Mouse (Mus musculus): Measurements from ENCODE around the gene Zfp131. TPM values are rescaled to one million over a fixed set of nuclear protein-coding genes. Genes with fewer than 3 reads are reported as not detected.

Gene Zfp131
- polyA plus RNA-seq, 1 experiment from 2014 or later, result 28.3 TPM

- H3K4me3 ChIP-seq (ENCODE audit: low read length), result no peak overlapping the region
- H3K27ac ChIP-seq (ENCODE audit: low read length), result no peak overlapping the region
- no peaks in the 10 kb centered on the region for H3K27me3 ChIP-seq (ENCODE audit: insufficient read depth, low read length)
- H3K4me1 ChIP-seq (ENCODE audit: insufficient read depth, low read length), result no peaks in the 10 kb centered on the region
- H3K9ac ChIP-seq (replicated peaks; ENCODE audit: low read length), result no peak overlapping the region
- H3K4me2 ChIP-seq (replicated peaks; ENCODE audit: low read depth, low read length), result no peak overlapping the region
- no peak for ATAC-seq (ENCODE audit: low FRiP score, low TSS enrichment)
- WGBS, result 74% methylated on average over 7 of the region's 7 CpGs
- no peaks in the 10 kb centered on the region for H3K9me3 ChIP-seq (ENCODE audit: low read length)
- no peaks in the 10 kb centered on the region for H3K36me3 ChIP-seq (ENCODE audit: insufficient read depth, low read length)
Observed at GRCm38 (mm10) chr13:119729406-119729805, 61.3 kb downstream of the Zfp131 start.

DNA sequence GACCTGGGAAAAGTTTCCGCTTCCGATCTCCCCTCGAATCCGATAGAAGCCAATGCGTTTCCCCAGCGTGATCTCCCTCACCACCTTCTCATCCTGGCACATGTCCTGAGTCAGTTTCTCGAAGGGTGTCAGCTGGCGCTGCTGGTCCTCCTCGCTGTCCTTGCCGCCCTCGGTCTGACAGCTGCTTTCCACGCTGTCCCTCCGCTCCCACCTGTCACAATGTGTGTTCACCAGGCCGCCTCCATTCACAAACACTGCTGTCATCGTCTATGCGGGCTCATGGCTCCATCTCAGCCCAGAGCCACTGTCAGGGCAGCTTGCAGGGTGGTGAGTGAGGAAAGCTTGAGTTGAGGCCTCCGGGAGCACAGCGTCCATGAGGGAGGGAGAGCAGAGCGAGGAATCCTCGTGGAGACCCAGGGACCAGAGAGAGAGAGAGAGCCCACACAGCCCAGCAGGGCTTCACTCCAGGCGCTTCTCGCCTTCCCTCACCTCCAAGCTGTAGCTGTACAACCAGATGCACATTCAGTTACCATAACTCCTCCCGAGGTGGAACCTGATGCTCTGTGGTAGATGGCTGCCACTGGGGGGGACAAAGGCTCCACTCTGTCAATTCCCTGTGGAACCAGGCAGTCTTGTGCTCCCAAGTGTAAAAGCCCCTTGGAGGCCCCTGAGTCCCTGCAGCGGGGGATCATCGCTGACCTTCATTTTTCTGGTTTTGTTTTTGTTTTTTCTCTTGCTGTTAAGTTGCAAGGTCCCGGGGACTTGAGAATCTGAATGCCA lies 62.9 kb downstream of the Zfp131 start:
- H3K4me1 ChIP-seq (ENCODE audit: insufficient read depth, low read length), result no peaks in the 10 kb centered on the region
- H3K9ac ChIP-seq (replicated peaks; ENCODE audit: low read length), result no peak overlapping the region
- no peaks in the 10 kb centered on the region for H3K36me3 ChIP-seq (ENCODE audit: insufficient read depth, low read length)
- H3K4me2 ChIP-seq (replicated peaks; ENCODE audit: low read depth, low read length), result no peak overlapping the region
- no peak overlapping the region for H3K27ac ChIP-seq (ENCODE audit: low read length)
- H3K9me3 ChIP-seq (ENCODE audit: low read length), result no peaks in the 10 kb centered on the region
- peak; percentile 39; the same call in 1 of the 2 replicates for ATAC-seq (ENCODE audit: low FRiP score, low TSS enrichment)
- WGBS, result 63% methylated on average over 26 of the region's 26 CpGs
- no peaks in the 10 kb centered on the region for H3K27me3 ChIP-seq (ENCODE audit: insufficient read depth, low read length)
- no peak overlapping the region for H3K4me3 ChIP-seq (ENCODE audit: low read length)

DNA sequence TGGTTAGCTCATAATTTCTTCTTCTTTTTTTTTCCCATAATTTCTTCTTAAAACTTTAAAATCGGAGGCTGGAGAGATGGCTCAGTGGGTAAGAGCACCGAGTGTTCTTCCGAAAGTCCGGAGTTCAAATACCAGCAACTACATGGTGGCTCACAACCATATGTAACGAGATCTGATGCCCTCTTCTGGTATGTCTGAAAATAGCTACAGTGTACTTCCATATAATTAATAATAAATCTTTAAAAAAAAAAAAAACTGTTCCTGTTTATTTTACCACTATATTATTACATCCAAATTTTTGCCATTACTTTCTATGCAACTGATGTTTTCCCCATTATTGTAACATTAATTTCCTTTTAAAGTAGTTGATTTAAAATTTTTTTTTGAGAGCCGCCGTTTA lies 66.1 kb downstream of the Zfp131 start:
- no peaks in the 10 kb centered on the region for H3K36me3 ChIP-seq (ENCODE audit: insufficient read depth, low read length)
- WGBS, result 88% methylated on average over 7 of the region's 7 CpGs
- H3K4me2 ChIP-seq (replicated peaks; ENCODE audit: low read depth, low read length), result no peak overlapping the region
- H3K4me3 ChIP-seq (ENCODE audit: low read length), result no peak overlapping the region
- no peak overlapping the region for H3K9ac ChIP-seq (replicated peaks; ENCODE audit: low read length)
- H3K9me3 ChIP-seq (ENCODE audit: low read length), result no peaks in the 10 kb centered on the region
- no peak for ATAC-seq (ENCODE audit: low FRiP score, low TSS enrichment)
- no peaks in the 10 kb centered on the region for H3K27me3 ChIP-seq (ENCODE audit: insufficient read depth, low read length)
- no peak overlapping the region for H3K27ac ChIP-seq (ENCODE audit: low read length)
- no peaks in the 10 kb centered on the region for H3K4me1 ChIP-seq (ENCODE audit: insufficient read depth, low read length)

DNA sequence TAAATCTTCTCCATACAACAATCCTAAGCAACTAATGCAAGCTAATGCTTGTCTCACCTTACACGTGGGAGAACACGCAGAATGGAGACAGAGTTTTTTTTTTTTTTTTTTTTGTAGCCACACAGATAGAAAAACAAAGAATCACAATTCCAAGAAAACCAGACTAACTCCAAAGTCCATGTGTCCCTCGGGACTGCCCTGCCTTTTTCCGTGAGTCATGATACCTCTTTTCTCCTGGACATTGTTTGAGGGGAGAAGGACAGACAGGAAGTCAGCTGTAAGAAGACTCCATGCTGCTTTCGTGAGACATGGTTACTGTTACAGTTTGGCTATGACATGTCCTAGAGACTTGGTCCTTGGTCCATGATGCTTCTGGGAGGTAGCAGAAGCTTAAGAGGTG lies 67.3 kb downstream of the Zfp131 start:
- 66% methylated on average over 5 of the region's 5 CpGs for WGBS
- Histone ChIP-seq H3K9me3 (ENCODE audit: low read length) (no peaks in the 10 kb centered on the region), H3K4me2 (replicated peaks; ENCODE audit: low read depth, low read length) (no peak overlapping the region), H3K4me1 (ENCODE audit: insufficient read depth, low read length) (no peaks in the 10 kb centered on the region), H3K36me3 (ENCODE audit: insufficient read depth, low read length) (no peaks in the 10 kb centered on the region), H3K27ac (ENCODE audit: low read length) (no peak overlapping the region), H3K4me3 (ENCODE audit: low read length) (no peak overlapping the region), H3K9ac (replicated peaks; ENCODE audit: low read length) (no peak overlapping the region), H3K27me3 (ENCODE audit: insufficient read depth, low read length) (no peaks in the 10 kb centered on the region)
- ATAC-seq (ENCODE audit: low FRiP score, low TSS enrichment), result no peak

GRCm38 (mm10) chr13:119722447-119722846 lies 68.2 kb downstream of the Zfp131 start:
- no peak overlapping the region for H3K4me3 ChIP-seq (ENCODE audit: low read length)
- ATAC-seq (ENCODE audit: low FRiP score, low TSS enrichment), result no peak
- no peaks in the 10 kb centered on the region for H3K36me3 ChIP-seq (ENCODE audit: insufficient read depth, low read length)
- H3K27ac ChIP-seq (ENCODE audit: low read length), result no peak overlapping the region
- WGBS, result 88% methylated on average over 3 of the region's 3 CpGs
- H3K9me3 ChIP-seq (ENCODE audit: low read length), result no peaks in the 10 kb centered on the region
- no peaks in the 10 kb centered on the region for H3K4me1 ChIP-seq (ENCODE audit: insufficient read depth, low read length)
- no peaks in the 10 kb centered on the region for H3K27me3 ChIP-seq (ENCODE audit: insufficient read depth, low read length)
- H3K4me2 ChIP-seq (replicated peaks; ENCODE audit: low read depth, low read length), result no peak overlapping the region
- H3K9ac ChIP-seq (replicated peaks; ENCODE audit: low read length), result no peak overlapping the region

DNA sequence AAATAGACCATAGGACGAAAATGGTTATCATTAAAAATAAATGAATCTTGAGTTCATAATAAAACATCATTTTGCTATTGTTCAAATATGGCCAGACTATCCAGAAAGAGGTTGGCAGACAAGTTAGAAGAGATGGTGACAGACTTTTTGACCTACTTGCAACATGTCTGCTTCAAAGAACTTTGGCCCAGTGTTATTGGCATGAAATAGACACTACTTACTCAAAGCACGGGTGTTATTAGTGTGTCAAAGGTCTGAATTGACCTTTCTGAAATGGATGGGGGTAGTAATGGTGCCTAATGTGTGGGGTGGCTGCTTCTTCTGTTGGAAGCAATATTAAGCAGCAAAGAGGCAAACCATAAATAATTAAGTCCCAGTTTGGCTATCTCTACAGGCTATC lies 74.6 kb downstream of the Zfp131 start:
- 80% methylated on average over 2 of the region's 2 CpGs for WGBS
- no peak overlapping the region for H3K4me2 ChIP-seq (replicated peaks; ENCODE audit: low read depth, low read length)
- no peak overlapping the region for H3K27ac ChIP-seq (ENCODE audit: low read length)
- H3K4me1 ChIP-seq (ENCODE audit: insufficient read depth, low read length), result no peaks in the 10 kb centered on the region
- no peak overlapping the region for H3K9ac ChIP-seq (replicated peaks; ENCODE audit: low read length)
- H3K27me3 ChIP-seq (ENCODE audit: insufficient read depth, low read length), result no peaks in the 10 kb centered on the region
- no peaks in the 10 kb centered on the region for H3K9me3 ChIP-seq (ENCODE audit: low read length)
- ATAC-seq (ENCODE audit: low FRiP score, low TSS enrichment), result no peak
- no peak overlapping the region for H3K4me3 ChIP-seq (ENCODE audit: low read length)
- H3K36me3 ChIP-seq (ENCODE audit: insufficient read depth, low read length), result no peaks in the 10 kb centered on the region

Other genes with a start within 250 kb of the Zfp131 start
- gene Ccl28, start 167.1 kb downstream of the Zfp131 start, polyA plus RNA-seq (2015; fragmentation: Nextera tagmentation; extraction: Ambion mirVana), result 0.12 and 0.15 TPM in 2 replicates
- 202 and 204 TPM in 2 replicates for gene Hmgcs1, start 100.5 kb downstream of the Zfp131 start, polyA plus RNA-seq (2015; fragmentation: Nextera tagmentation; extraction: Ambion mirVana)
- 1.3 and 1.4 TPM in 2 replicates for gene Nim1k, start 35.0 kb downstream of the Zfp131 start, polyA plus RNA-seq (2015; fragmentation: Nextera tagmentation; extraction: Ambion mirVana)
- not detected in 2 replicates for gene AF067063, start 39.3 kb upstream of the Zfp131 start, polyA plus RNA-seq (2015; fragmentation: Nextera tagmentation; extraction: Ambion mirVana)
- gene D13Ertd608e, start 45.1 kb upstream of the Zfp131 start, polyA plus RNA-seq (2015; fragmentation: Nextera tagmentation; extraction: Ambion mirVana), result not detected in 2 replicates
- not detected in 2 replicates for gene Tcstv1, start 103.9 kb upstream of the Zfp131 start, polyA plus RNA-seq (2015; fragmentation: Nextera tagmentation; extraction: Ambion mirVana)
- gene Gm21761, start 138.4 kb upstream of the Zfp131 start, polyA plus RNA-seq (2015; fragmentation: Nextera tagmentation; extraction: Ambion mirVana), result not detected in 2 replicates
- not detected in 2 replicates for gene B020031M17Rik, start 159.9 kb upstream of the Zfp131 start, polyA plus RNA-seq (2015; fragmentation: Nextera tagmentation; extraction: Ambion mirVana)
- not detected in 2 replicates for gene Gm36079, start 236.1 kb upstream of the Zfp131 start, polyA plus RNA-seq (2015; fragmentation: Nextera tagmentation; extraction: Ambion mirVana)

Measured in kidney, embryonic 16.5 days (tissue).